Mouse (Mus musculus): ENCODE data around the gene Gm9803. TPM values are rescaled to one million over a fixed set of nuclear protein-coding genes. Genes with fewer than 3 reads are reported as not detected.

The Gm9803 gene
- polyA plus RNA-seq, 1 experiment from 2014 or later, result 17.4 TPM

GRCm38 (mm10) chr10:43540442-43541152 lies 16.7 kb downstream of the Gm9803 start, which contains the start of gene 1700021F05Rik:
Gene 1700021F05Rik, minus strand, starts transcription at chr10:43540994.
- WGBS, result under 1% methylated on average over 55 of the region's 56 CpGs
- peak within 1 kb of the TSS; percentile 87 for H3K27ac ChIP-seq
- no peaks in the 10 kb centered on the region for H3K36me3 ChIP-seq (ENCODE audit: insufficient read depth, low read length)
- H3K4me1 ChIP-seq (replicated peaks; ENCODE audit: insufficient read depth, low read length), result peaks cover 8% of the 10 kb centered on the region; the same call in 1 of the 2 replicates
- no peaks in the 10 kb centered on the region for H3K27me3 ChIP-seq (ENCODE audit: insufficient read depth, low read length)
- H3K4me2 ChIP-seq (ENCODE audit: low read length), result peak within 1 kb of the TSS; percentile 72
- ATAC-seq (replicated peaks; ENCODE audit: low FRiP score, low read depth), result peak; percentile 97
- peak; percentile 96 for DNase-seq (ENCODE audit: low spot score)
- H3K9ac ChIP-seq (ENCODE audit: low read depth, low read length), result peak within 1 kb of the TSS; percentile 87
- H3K4me3 ChIP-seq (replicated peaks; ENCODE audit: low read depth, low read length), result peak within 1 kb of the TSS; percentile 90
- peak; percentile 88 for TF ChIP-seq CTCF (IDR thresholded peaks at IDR 0.05; ENCODE audit: low read depth)
- H3K9me3 ChIP-seq (replicated peaks; ENCODE audit: low read length), result no peaks in the 10 kb centered on the region

- Histone ChIP-seq H3K27ac (no peak overlapping the region), H3K4me2 (ENCODE audit: low read length) (peak overlapping the region; percentile 30), H3K36me3 (ENCODE audit: insufficient read depth, low read length) (no peaks in the 10 kb centered on the region), H3K9ac (ENCODE audit: low read depth, low read length) (no peak overlapping the region), H3K4me1 (replicated peaks; ENCODE audit: insufficient read depth, low read length) (peaks cover 8% of the 10 kb centered on the region; the same call in 1 of the 2 replicates), H3K9me3 (replicated peaks; ENCODE audit: low read length) (no peaks in the 10 kb centered on the region), H3K27me3 (ENCODE audit: insufficient read depth, low read length) (no peaks in the 10 kb centered on the region), H3K4me3 (replicated peaks; ENCODE audit: low read depth, low read length) (peak overlapping the region; percentile 90; the same call in 1 of the 2 replicates)
- 35% methylated on average over 7 of the region's 8 CpGs for WGBS
- TF ChIP-seq CTCF (IDR thresholded peaks at IDR 0.05; ENCODE audit: low read depth), result no peak
- DNase-seq (ENCODE audit: low spot score), result no peak
- peak; percentile 6; the same call in 1 of the 2 replicates for ATAC-seq (replicated peaks; ENCODE audit: low FRiP score, low read depth)
Measured at GRCm38 (mm10) chr10:43541153-43541544, 17.3 kb downstream of the Gm9803 start.

DNA sequence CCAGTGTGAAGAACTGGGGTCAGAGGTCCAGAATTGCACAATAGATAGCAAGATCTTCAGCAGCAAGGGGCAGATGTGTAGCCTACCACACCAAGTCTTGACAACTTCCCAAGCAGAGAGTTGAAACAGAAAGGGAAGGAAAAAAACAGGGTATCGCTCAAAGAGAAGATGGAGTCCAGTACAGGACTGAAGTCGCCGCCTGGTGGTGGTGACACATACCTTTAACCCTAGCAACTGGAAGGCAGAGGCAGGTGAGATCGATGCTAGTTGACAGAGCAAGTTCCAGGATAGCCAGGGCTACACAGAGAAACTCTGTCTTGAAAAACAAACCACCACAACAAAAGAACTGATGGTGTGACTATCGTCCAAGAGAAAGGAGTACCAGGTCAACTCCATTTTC lies 25.5 kb downstream of the Gm9803 start:
- Histone ChIP-seq H3K36me3 (ENCODE audit: insufficient read depth, low read length) (no peaks in the 10 kb centered on the region), H3K4me2 (ENCODE audit: low read length) (no peak overlapping the region), H3K4me3 (replicated peaks; ENCODE audit: low read depth, low read length) (no peak overlapping the region), H3K4me1 (replicated peaks; ENCODE audit: insufficient read depth, low read length) (no peaks in the 10 kb centered on the region), H3K9ac (ENCODE audit: low read depth, low read length) (no peak overlapping the region), H3K27me3 (ENCODE audit: insufficient read depth, low read length) (no peaks in the 10 kb centered on the region), H3K9me3 (replicated peaks; ENCODE audit: low read length) (no peaks in the 10 kb centered on the region), H3K27ac (no peak overlapping the region)
- TF ChIP-seq CTCF (IDR thresholded peaks at IDR 0.05; ENCODE audit: low read depth), result peak; percentile 50; the same call in 1 of the 2 replicates
- 70% methylated on average over 5 of the region's 5 CpGs for WGBS
- ATAC-seq (replicated peaks; ENCODE audit: low FRiP score, low read depth) (no peak), DNase-seq (ENCODE audit: low spot score) (no peak)

DNA sequence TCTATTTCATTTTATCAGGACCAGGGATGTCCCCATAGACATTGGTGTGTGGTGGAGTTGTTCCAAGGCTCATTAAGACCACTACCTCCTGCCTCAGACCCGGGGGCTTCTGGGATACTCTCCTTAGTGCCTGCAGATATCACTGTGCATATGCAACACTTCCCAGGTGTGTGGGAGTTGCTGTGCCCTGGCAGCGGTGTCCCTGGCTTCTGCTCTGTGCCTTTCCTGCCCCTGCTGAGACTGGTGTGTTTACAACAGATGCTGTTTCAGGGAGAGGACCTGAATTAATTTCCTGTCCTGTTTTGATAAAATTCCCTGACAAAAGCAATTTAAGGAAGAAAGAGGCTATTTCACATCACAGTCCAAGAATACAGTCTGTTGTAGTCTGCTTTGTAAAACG lies 27.0 kb downstream of the Gm9803 start:
- WGBS, result 17% methylated on average over 3 of the region's 3 CpGs
- H3K9ac ChIP-seq (ENCODE audit: low read depth, low read length), result no peak overlapping the region
- TF ChIP-seq CTCF (IDR thresholded peaks at IDR 0.05; ENCODE audit: low read depth), result no peak
- DNase-seq (ENCODE audit: low spot score), result no peak
- ATAC-seq (replicated peaks; ENCODE audit: low FRiP score, low read depth), result no peak; the same call in 1 of the 2 replicates
- no peak overlapping the region for H3K27ac ChIP-seq
- no peaks in the 10 kb centered on the region for H3K9me3 ChIP-seq (replicated peaks; ENCODE audit: low read length)
- H3K36me3 ChIP-seq (ENCODE audit: insufficient read depth, low read length), result no peaks in the 10 kb centered on the region
- H3K4me3 ChIP-seq (replicated peaks; ENCODE audit: low read depth, low read length), result no peak overlapping the region
- no peak overlapping the region for H3K4me2 ChIP-seq (ENCODE audit: low read length)
- no peaks in the 10 kb centered on the region for H3K4me1 ChIP-seq (replicated peaks; ENCODE audit: insufficient read depth, low read length)
- H3K27me3 ChIP-seq (ENCODE audit: insufficient read depth, low read length), result no peaks in the 10 kb centered on the region

- H3K4me1 ChIP-seq (replicated peaks; ENCODE audit: insufficient read depth, low read length), result no peaks in the 10 kb centered on the region
- no peak overlapping the region for H3K4me2 ChIP-seq (ENCODE audit: low read length)
- TF ChIP-seq CTCF (IDR thresholded peaks at IDR 0.05; ENCODE audit: low read depth), result no peak
- no peaks in the 10 kb centered on the region for H3K36me3 ChIP-seq (ENCODE audit: insufficient read depth, low read length)
- no peak overlapping the region for H3K4me3 ChIP-seq (replicated peaks; ENCODE audit: low read depth, low read length)
- 42% methylated on average over 3 of the region's 3 CpGs for WGBS
- H3K27me3 ChIP-seq (ENCODE audit: insufficient read depth, low read length), result no peaks in the 10 kb centered on the region
- DNase-seq (ENCODE audit: low spot score), result no peak
- H3K9ac ChIP-seq (ENCODE audit: low read depth, low read length), result no peak overlapping the region
- no peaks in the 10 kb centered on the region for H3K9me3 ChIP-seq (replicated peaks; ENCODE audit: low read length)
- ATAC-seq (replicated peaks; ENCODE audit: low FRiP score, low read depth), result no peak
- no peak overlapping the region for H3K27ac ChIP-seq
Measured at GRCm38 (mm10) chr10:43551388-43551787, 27.5 kb downstream of the Gm9803 start.

DNA sequence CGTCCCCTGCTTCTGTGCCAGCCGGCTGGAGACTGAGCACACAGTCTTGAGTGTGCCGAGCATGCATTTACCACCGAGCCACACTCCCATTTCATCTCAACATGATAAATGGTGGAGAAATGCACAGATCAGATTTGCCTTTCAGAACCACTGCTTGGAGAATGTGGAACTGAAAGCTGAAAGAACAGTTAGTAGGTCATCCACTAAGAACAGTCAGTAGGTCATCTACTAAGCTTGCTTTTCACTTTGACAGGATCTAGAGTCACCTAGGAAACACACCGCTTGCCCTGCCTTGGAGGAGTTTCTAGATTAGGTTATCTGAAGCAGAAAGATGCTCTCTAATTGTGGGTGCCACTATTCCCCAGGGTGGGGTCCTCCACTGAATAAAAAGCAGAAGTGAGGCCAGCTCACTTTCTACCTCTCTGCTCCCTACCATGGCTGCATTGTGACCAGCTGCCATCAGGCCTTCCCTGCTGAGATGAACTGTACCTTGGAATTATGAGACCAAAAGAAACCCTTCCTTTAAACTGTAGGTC lies 33.8 kb downstream of the Gm9803 start:
- ATAC-seq (replicated peaks; ENCODE audit: low FRiP score, low read depth) (no peak), DNase-seq (ENCODE audit: low spot score) (no peak)
- H3K9me3 ChIP-seq (replicated peaks; ENCODE audit: low read length), result no peaks in the 10 kb centered on the region
- H3K4me2 ChIP-seq (ENCODE audit: low read length), result no peak overlapping the region
- no peak overlapping the region for H3K4me3 ChIP-seq (replicated peaks; ENCODE audit: low read depth, low read length)
- H3K9ac ChIP-seq (ENCODE audit: low read depth, low read length), result no peak overlapping the region
- no peaks in the 10 kb centered on the region for H3K36me3 ChIP-seq (ENCODE audit: insufficient read depth, low read length)
- 83% methylated on average over 5 of the region's 5 CpGs for WGBS
- TF ChIP-seq CTCF (IDR thresholded peaks at IDR 0.05; ENCODE audit: low read depth), result no peak
- no peak overlapping the region for H3K27ac ChIP-seq
- no peaks in the 10 kb centered on the region for H3K4me1 ChIP-seq (replicated peaks; ENCODE audit: insufficient read depth, low read length)
- no peaks in the 10 kb centered on the region for H3K27me3 ChIP-seq (ENCODE audit: insufficient read depth, low read length)
